ENCODE assay signal across 8 mouse cellular contexts in the genomic region with DNA sequence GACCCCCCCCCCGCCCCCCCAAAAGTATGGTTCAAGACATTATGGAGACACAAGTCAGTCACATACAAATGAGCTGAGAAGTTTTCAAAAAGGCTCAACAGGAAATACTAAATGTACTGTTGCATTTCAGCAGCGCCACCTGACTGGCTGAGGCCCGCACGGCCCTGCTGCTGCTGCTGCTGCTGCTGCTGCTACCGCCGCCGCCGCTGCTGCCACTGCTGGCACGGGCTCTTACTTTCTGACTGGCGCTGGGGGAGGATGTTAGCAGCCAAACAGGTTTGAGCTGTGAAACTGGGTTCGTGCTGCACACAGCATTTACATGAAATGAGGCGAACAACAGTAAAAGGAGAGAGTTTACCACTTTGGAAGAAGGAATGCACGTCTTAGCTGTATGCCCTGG.
DNase-seq lines count a peak whose midpoint lies in the region; ATAC-seq and TF ChIP-seq lines count a peak whose summit lies in the region.

No protein-coding gene starts in this region.

- H3K4me2 ChIP-seq in heart, embryonic 13.5 days: peak overlapping the region; percentile 42; the same call in 1 of the 2 replicates
- H3K4me2 ChIP-seq in midbrain, embryonic 16.5 days (ENCODE audit: low read length): 0 out of 2 replicates have a peak overlapping the region, but pooled peaks have one; percentile 12

- TF ChIP-seq POLR2A in kidney, adult 2 months (IDR thresholded peaks at IDR 0.05; ENCODE audit: low read depth, low read length): no peak

- H3K9me3 ChIP-seq in heart, embryonic 13.5 days: no peaks in the 10 kb centered on the region
- H3K9me3 ChIP-seq in midbrain, embryonic 16.5 days (replicated peaks; ENCODE audit: control insufficient read depth, low read length, poor library complexity, severe bottlenecking): no peaks in the 10 kb centered on the region

- WGBS in heart, embryonic 13.5 days: 13% methylated on average over 13 of the region's 13 CpGs
- WGBS in kidney, adult 2 months: 25% methylated on average over 13 of the region's 13 CpGs
- 12% methylated on average over 13 of the region's 13 CpGs for WGBS in midbrain, embryonic 16.5 days

- H3K9ac ChIP-seq in heart, embryonic 13.5 days: no peak overlapping the region
- 0 out of 2 replicates have a peak overlapping the region, but pooled peaks have one; percentile 1 for H3K9ac ChIP-seq in midbrain, embryonic 16.5 days (ENCODE audit: low read depth, low read length)

- H3K36me3 ChIP-seq in heart, embryonic 13.5 days: no peaks in the 10 kb centered on the region
- H3K36me3 ChIP-seq in kidney, adult 2 months (ENCODE audit: control insufficient read depth, insufficient read depth, low read length): no peaks in the 10 kb centered on the region
- H3K36me3 ChIP-seq in midbrain, embryonic 16.5 days (ENCODE audit: control insufficient read depth, insufficient read depth, low read length): no peaks in the 10 kb centered on the region

- H3K4me3 ChIP-seq in heart, embryonic 13.5 days: peak overlapping the region; percentile 16; the same call in 1 of the 2 replicates
- no peak overlapping the region for H3K4me3 ChIP-seq in kidney, adult 2 months (ENCODE audit: insufficient read depth, low read depth, low read length)
- no peak overlapping the region for H3K4me3 ChIP-seq in midbrain, embryonic 16.5 days (ENCODE audit: low read depth, low read length)

- no peak overlapping the region for H3K27ac ChIP-seq in heart, embryonic 13.5 days (replicated peaks)
- no peak overlapping the region for H3K27ac ChIP-seq in kidney, adult 2 months (ENCODE audit: insufficient read depth, low read depth, low read length)
- no peak overlapping the region for H3K27ac ChIP-seq in midbrain, embryonic 16.5 days (ENCODE audit: low read length)

- H3K4me1 ChIP-seq in heart, embryonic 13.5 days: peaks cover 3% of the 10 kb centered on the region; the same call in 1 of the 2 replicates
- no peaks in the 10 kb centered on the region for H3K4me1 ChIP-seq in kidney, adult 2 months (ENCODE audit: control insufficient read depth, insufficient read depth, low read length)
- peaks cover 4% of the 10 kb centered on the region for H3K4me1 ChIP-seq in midbrain, embryonic 16.5 days (ENCODE audit: control insufficient read depth, insufficient read depth, low read length)

- DNase-seq in heart, adult 8-10 months (ENCODE audit: low spot score): no peak
- DNase-seq in embryo, embryonic 9.5 days (ENCODE audit: extremely low spot score): peak; percentile 32
- peak; percentile 6 for DNase-seq in kidney, adult 2 months
- no peak for DNase-seq in urinary bladder, adult 18-20 months (ENCODE audit: low spot score in 2 of 2)
- no peak for DNase-seq in ovary, postnatal 14 days (ENCODE audit: low spot score)
- no peak for DNase-seq in thymus, adult 18-20 months

- H3K27me3 ChIP-seq in heart, embryonic 13.5 days (replicated peaks): 0 out of 2 replicates have a peak, but pooled peaks cover 4% of the 10 kb centered on the region
- H3K27me3 ChIP-seq in kidney, adult 2 months (replicated peaks; ENCODE audit: control insufficient read depth, insufficient read depth, low read length): no peaks in the 10 kb centered on the region
- H3K27me3 ChIP-seq in midbrain, embryonic 16.5 days (ENCODE audit: control insufficient read depth, insufficient read depth, low read depth, low read length): no peaks in the 10 kb centered on the region

- no peak for ATAC-seq in heart, embryonic 13.5 days (ENCODE audit: extremely low read depth, insufficient number of reproducible peaks, low FRiP score, low TSS enrichment)
- ATAC-seq in midbrain, embryonic 16.5 days: no peak

- TF ChIP-seq CTCF in kidney, adult 2 months (conservative IDR thresholded peaks at IDR 0.05; ENCODE audit: insufficient read depth, insufficient read length, low read depth, low read length): no peak

Comparison
In these comparisons a context has a peak if more than half of its experiments do, and no peak if none do; other contexts are left out.
1. DNase-seq: peak in embryo, embryonic 9.5 days (single experiment) and kidney, adult 2 months (single experiment); none in heart, adult 8-10 months (single experiment), urinary bladder, adult 18-20 months (0 of 2), ovary, postnatal 14 days (single experiment) and thymus, adult 18-20 months (0 of 2).